Mouse (Mus musculus) C2C12 (cell line): ENCODE results near the gene Slc16a13. TPM values are rescaled to one million over a fixed set of nuclear protein-coding genes. Genes with fewer than 3 reads are reported as not detected.

ENCODE experiments used
- H3K27me3 ChIP-seq: one replicate; pipeline ENCODE4 v1.6.1; 2011; ENCODE audit not compliant: control insufficient read depth, insufficient read depth, insufficient read length
- H3K36me3 ChIP-seq: one replicate; pipeline ENCODE4 v1.6.1; 2011; ENCODE audit not compliant: control insufficient read depth, insufficient read depth
- H3K4me3 ChIP-seq: one replicate; pipeline ENCODE4 v1.5.1; 2011; ENCODE audit warnings: mild to moderate bottlenecking, control low read depth; ENCODE audit not compliant: poor library complexity, insufficient read depth, severe bottlenecking
- H3K79me2 ChIP-seq: one replicate; pipeline ENCODE4 v1.6.1; 2011; ENCODE audit not compliant: control insufficient read depth, insufficient read depth
- H3K79me3 ChIP-seq: one replicate; pipeline ENCODE4 v1.6.1; 2011; ENCODE audit warnings: low read depth, control low read depth
- H3ac ChIP-seq: one replicate; pipeline ENCODE3; 2011; ENCODE audit warnings: low read depth; ENCODE audit not compliant: control insufficient read depth, insufficient read length
- CEBPB ChIP-seq: IDR thresholded peaks from one replicate; pipeline ENCODE4 v1.6.1; 2011; ENCODE audit warnings: low read depth, mild to moderate bottlenecking, control low read depth, moderate library complexity
- CTCF ChIP-seq: IDR thresholded peaks from one replicate; pipeline ENCODE4 v1.5.1; 2011; ENCODE audit not compliant: control insufficient read depth, insufficient read depth, insufficient read length
- FOSL1 ChIP-seq: IDR thresholded peaks from one replicate; pipeline ENCODE4 v1.8.0; 2011; ENCODE audit warnings: mild to moderate bottlenecking, low read length; ENCODE audit not compliant: poor library complexity, insufficient read depth, severe bottlenecking
- MAX ChIP-seq: IDR thresholded peaks from one replicate; pipeline ENCODE4 v1.6.1; 2011; ENCODE audit warnings: mild to moderate bottlenecking, control low read depth
- MYOD1 ChIP-seq: IDR thresholded peaks from one replicate; pipeline ENCODE4 v1.6.1; 2011; ENCODE audit warnings: low read depth; ENCODE audit not compliant: control insufficient read depth, insufficient read length
- MYOG ChIP-seq: IDR thresholded peaks from one replicate; pipeline ENCODE4 v1.6.1; 2011; ENCODE audit not compliant: control insufficient read depth, insufficient read length; ENCODE audit errors: extremely low read depth
- USF1 ChIP-seq: IDR thresholded peaks from one replicate; pipeline ENCODE4 v1.6.1; 2011; ENCODE audit warnings: low read depth, mild to moderate bottlenecking, control low read depth, moderate library complexity
- polyA plus RNA-seq: library from polyadenylated mRNA; unstranded; fragments of >200 nt; fragmentation: generic; extraction: Trizol; gene quantifications from one replicate; pipeline ENCODE4 v1.2.1, GENCODE M21; 2012; ENCODE audit warnings: missing spikeins

Gene Slc16a13
- polyA plus RNA-seq, 1 experiment = 22.0 TPM

GRCm38 (mm10) chr11:70212423-70212822 lies 8.4 kb downstream of the Slc16a13 start, which contains the start of gene Slc16a11:
Slc16a11 (plus strand) TSS chr11:70212752.
- Histone ChIP-seq H3ac (peak within 1 kb of the TSS; percentile 36), H3K36me3 (peaks cover 17% of the 10 kb centered on the region), H3K79me2 (peaks cover 42% of the 10 kb centered on the region), H3K79me3 (peaks cover 15% of the 10 kb centered on the region), H3K4me3 (peak within 1 kb of the TSS; percentile 59), H3K27me3 (no peaks in the 10 kb centered on the region)
- no peak for TF ChIP-seq USF1
- TF ChIP-seq FOSL1 = no peak
- TF ChIP-seq MYOG = no peak
- TF ChIP-seq CTCF = no peak
- TF ChIP-seq MAX = no peak
- TF ChIP-seq CEBPB = no peak
- no peak for TF ChIP-seq MYOD1

- peaks cover 14% of the 10 kb centered on the region for H3K79me3 ChIP-seq
- no peaks in the 10 kb centered on the region for H3K27me3 ChIP-seq
- no peak overlapping the region for H3ac ChIP-seq
- H3K36me3 ChIP-seq = peaks cover 12% of the 10 kb centered on the region
- peaks cover 38% of the 10 kb centered on the region for H3K79me2 ChIP-seq
- no peak overlapping the region for H3K4me3 ChIP-seq
- TF ChIP-seq CEBPB (no peak), USF1 (no peak), MYOG (no peak), FOSL1 (no peak), MYOD1 (no peak)
These were observed 8.9 kb downstream of the Slc16a13 start for GRCm38 (mm10) chr11:70211972-70212371.

GRCm38 (mm10) chr11:70210681-70211080 lies 10.2 kb downstream of the Slc16a13 start:
- Histone ChIP-seq H3K27me3 (no peaks in the 10 kb centered on the region), H3K79me2 (peaks cover 25% of the 10 kb centered on the region), H3K36me3 (no peaks in the 10 kb centered on the region), H3K79me3 (peaks cover 4% of the 10 kb centered on the region), H3K4me3 (no peak overlapping the region), H3ac (no peak overlapping the region)
- TF ChIP-seq MAX (peak; percentile 45), FOSL1 (no peak)

- Histone ChIP-seq H3K4me3 (no peak overlapping the region), H3K79me2 (peaks cover 7% of the 10 kb centered on the region), H3K27me3 (no peaks in the 10 kb centered on the region), H3ac (no peak overlapping the region), H3K36me3 (no peaks in the 10 kb centered on the region), H3K79me3 (no peaks in the 10 kb centered on the region)
- TF ChIP-seq CEBPB = no peak
- TF ChIP-seq MAX = no peak
- TF ChIP-seq CTCF = no peak
- TF ChIP-seq USF1 = no peak
- no peak for TF ChIP-seq MYOG
- TF ChIP-seq MYOD1 = no peak
- no peak for TF ChIP-seq FOSL1
These were observed 12.0 kb downstream of the Slc16a13 start for GRCm38 (mm10) chr11:70208778-70209388.

GRCm38 (mm10) chr11:70207283-70207682 lies 13.6 kb downstream of the Slc16a13 start:
- Histone ChIP-seq H3K4me3 (no peak overlapping the region), H3K79me3 (no peaks in the 10 kb centered on the region), H3K79me2 (no peaks in the 10 kb centered on the region), H3K27me3 (no peaks in the 10 kb centered on the region), H3K36me3 (no peaks in the 10 kb centered on the region), H3ac (no peak overlapping the region)
- no peak for TF ChIP-seq CEBPB
- TF ChIP-seq FOSL1 = no peak
- no peak for TF ChIP-seq CTCF
- TF ChIP-seq USF1 = no peak
- TF ChIP-seq MYOG = no peak
- no peak for TF ChIP-seq MAX
- no peak for TF ChIP-seq MYOD1

- no peaks in the 10 kb centered on the region for H3K36me3 ChIP-seq
- H3K27me3 ChIP-seq = no peaks in the 10 kb centered on the region
- H3K79me3 ChIP-seq = no peaks in the 10 kb centered on the region
- H3K79me2 ChIP-seq = no peaks in the 10 kb centered on the region
- no peak overlapping the region for H3ac ChIP-seq
- TF ChIP-seq CEBPB = no peak
- no peak for TF ChIP-seq MYOG
- TF ChIP-seq MAX = no peak
- no peak for TF ChIP-seq CTCF
- no peak for TF ChIP-seq MYOD1
- no peak for TF ChIP-seq FOSL1
- no peak for TF ChIP-seq USF1
- H3K4me3 ChIP-seq = no peak overlapping the region
These were observed 14.1 kb downstream of the Slc16a13 start for GRCm38 (mm10) chr11:70206801-70207200.
